Mouse (Mus musculus) midbrain, embryonic 10.5 days (tissue): ENCODE measurements around the gene Peli2. TPM values are rescaled to one million over a fixed set of nuclear protein-coding genes. Genes with fewer than 3 reads are reported as not detected.

Experiments used
- DNase-seq: peaks from one replicate; pipeline ENCODE4 v3.0.0-alpha.2; 2017; ENCODE audit warnings: low spot score
- H3K27ac ChIP-seq: fragments of 300-500 bp; sonication (generic); replicated peaks from 2 replicates; pipeline ENCODE4 v1.5.1; 2016; ENCODE audit warnings: mild to moderate bottlenecking
- H3K27me3 ChIP-seq: fragments of 300-500 bp; sonication (generic); 2 replicates; pipeline ENCODE4 v1.6.1; 2016; ENCODE audit warnings: low read depth, mild to moderate bottlenecking; ENCODE audit not compliant: poor library complexity, severe bottlenecking
- H3K36me3 ChIP-seq: fragments of 300-500 bp; sonication (generic); 2 replicates; pipeline ENCODE4 v1.6.1; 2016; ENCODE audit warnings: mild to moderate bottlenecking, moderate library complexity
- H3K4me1 ChIP-seq: fragments of 300-500 bp; sonication (generic); 2 replicates; pipeline ENCODE4 v1.6.1; 2016
- H3K4me3 ChIP-seq: fragments of 300-500 bp; sonication (generic); 2 replicates; pipeline ENCODE4 v1.5.1; 2016; ENCODE audit warnings: mild to moderate bottlenecking, moderate library complexity
- H3K9me3 ChIP-seq: fragments of 300-500 bp; sonication (generic); replicated peaks from 2 replicates; pipeline ENCODE4 v1.6.1; 2016; ENCODE audit warnings: mild to moderate bottlenecking
- WGBS: fragments of 180-500 bp; shearing (Covaris S2); methylation state at CpG from one replicate; pipeline ENCODE4 v1.1.7; 2016; 5-methylcytosine and 5-hydroxymethylcytosine counted together
- polyA plus RNA-seq: library from polyadenylated mRNA; unstranded; fragments of >200 nt; fragmentation: Nextera tagmentation; extraction: Ambion mirVana; gene quantifications from 2 replicates; pipeline ENCODE4 v1.2.1, GENCODE M21; 2016

Gene Peli2
- polyA plus RNA-seq, 1 experiment from 2014 or later = 11.9 TPM

DNA sequence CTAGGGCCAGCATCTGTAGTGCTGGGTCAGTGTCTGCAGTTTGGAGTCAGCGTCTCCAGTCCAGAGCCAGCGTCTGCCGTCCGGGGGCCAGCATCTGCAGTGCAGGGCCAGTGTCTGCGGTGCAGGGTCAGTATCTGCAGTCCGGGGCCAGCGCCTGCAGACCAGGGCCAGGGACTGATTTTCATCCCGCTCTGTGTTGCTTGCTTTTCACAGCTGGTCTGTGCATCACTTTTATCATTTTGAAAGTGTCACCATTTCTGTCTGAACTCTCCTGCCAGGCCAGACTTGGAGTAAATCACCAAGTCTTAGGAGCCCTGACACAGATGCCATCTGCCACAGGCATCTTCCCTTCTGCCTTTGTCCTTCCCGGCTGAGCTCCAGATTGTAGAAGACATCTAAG is 79.7 kb downstream of the Peli2 start:
- no peaks in the 10 kb centered on the region for H3K27me3 ChIP-seq
- DNase-seq = no peak
- H3K27ac ChIP-seq = peak overlapping the region; percentile 57
- H3K4me3 ChIP-seq = no peak overlapping the region
- H3K9me3 ChIP-seq = no peaks in the 10 kb centered on the region
- 91% methylated on average over 9 of the region's 9 CpGs for WGBS
- H3K4me1 ChIP-seq = peaks cover 89% of the 10 kb centered on the region
- no peaks in the 10 kb centered on the region; the same call in 1 of the 2 replicates for H3K36me3 ChIP-seq

GRCm38 (mm10) chr14:48200788-48201187 is 80.2 kb downstream of the Peli2 start:
- H3K36me3 ChIP-seq = no peaks in the 10 kb centered on the region; the same call in 1 of the 2 replicates
- no peak for DNase-seq
- no peaks in the 10 kb centered on the region for H3K9me3 ChIP-seq
- H3K27ac ChIP-seq = peak overlapping the region; percentile 57; the same call in 1 of the 2 replicates
- peaks cover 90% of the 10 kb centered on the region for H3K4me1 ChIP-seq
- H3K4me3 ChIP-seq = no peak overlapping the region
- H3K27me3 ChIP-seq = no peaks in the 10 kb centered on the region
- WGBS = 87% methylated on average over 3 of the region's 3 CpGs

DNA sequence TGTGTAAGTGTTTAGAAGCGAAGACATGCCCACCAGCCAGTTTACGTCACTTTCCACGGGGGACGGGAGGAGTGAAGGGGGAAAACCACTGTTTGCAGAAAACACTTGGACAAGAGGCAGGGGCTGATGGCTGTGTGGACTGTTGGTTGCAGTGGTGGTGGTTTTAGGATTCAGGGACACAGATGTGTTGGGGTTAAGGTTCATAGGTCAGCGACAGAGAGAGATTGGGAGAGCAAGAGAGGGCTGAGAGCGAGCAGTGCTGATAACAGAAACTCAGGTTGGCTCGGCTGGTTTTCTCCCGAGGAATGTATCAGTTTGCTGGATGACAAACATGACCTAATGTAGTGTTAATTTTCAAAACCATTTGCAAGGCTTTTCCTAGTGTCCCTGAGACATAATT is 80.8 kb downstream of the Peli2 start:
- Histone ChIP-seq H3K27ac (no peak overlapping the region), H3K36me3 (no peaks in the 10 kb centered on the region; the same call in 1 of the 2 replicates), H3K9me3 (no peaks in the 10 kb centered on the region), H3K27me3 (no peaks in the 10 kb centered on the region), H3K4me3 (no peak overlapping the region), H3K4me1 (peaks cover 87% of the 10 kb centered on the region)
- no peak for DNase-seq
- WGBS = 88% methylated on average over 8 of the region's 8 CpGs

DNA sequence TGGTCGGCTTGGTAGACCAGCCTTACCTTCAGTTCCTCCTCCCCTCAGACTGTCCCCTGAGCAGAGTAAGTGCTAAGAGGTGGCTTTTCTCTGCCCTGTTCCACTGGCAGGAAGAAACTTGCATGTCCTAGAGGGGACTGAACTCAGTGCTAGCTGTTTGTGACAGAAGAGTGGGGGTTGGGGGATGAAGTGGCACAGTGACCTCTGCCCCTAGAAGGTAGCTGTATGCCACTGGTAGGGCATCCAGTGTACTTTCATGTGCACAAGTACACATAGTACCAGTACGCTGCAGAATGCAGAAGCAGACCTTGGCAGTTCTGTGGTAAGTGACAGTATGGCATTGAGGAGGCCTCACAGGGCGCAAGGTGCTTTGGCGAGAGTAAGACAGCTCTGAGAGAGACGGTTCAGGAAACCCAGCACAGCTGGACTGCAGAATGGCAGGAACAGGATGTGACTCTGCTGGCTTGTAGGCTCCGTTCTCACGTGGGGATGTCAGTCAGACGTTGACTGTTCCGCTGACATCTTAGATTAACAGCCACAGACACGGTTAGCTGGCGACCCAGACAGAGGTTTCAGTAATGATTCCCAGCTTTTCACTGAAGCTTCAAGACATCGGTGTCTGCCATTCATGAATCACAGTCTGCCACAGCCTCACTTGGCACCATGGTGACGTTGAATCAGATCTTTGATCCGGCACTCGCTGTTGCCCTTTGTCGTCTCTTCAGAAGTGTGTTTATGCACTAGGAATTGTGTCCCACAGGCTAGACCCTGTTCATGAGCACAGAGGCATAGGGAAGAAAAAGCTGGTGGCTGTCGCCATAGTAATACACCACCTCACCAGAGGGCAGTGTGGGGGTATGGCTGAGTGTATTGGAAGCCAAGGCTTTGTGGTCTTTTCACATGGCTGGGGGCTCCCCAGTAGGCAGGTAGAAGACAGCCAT is 81.7 kb downstream of the Peli2 start:
- no peak for DNase-seq
- Histone ChIP-seq H3K4me1 (peaks cover 87% of the 10 kb centered on the region), H3K4me3 (no peak overlapping the region), H3K27ac (peak overlapping the region; percentile 68), H3K36me3 (no peaks in the 10 kb centered on the region; the same call in 1 of the 2 replicates), H3K27me3 (no peaks in the 10 kb centered on the region), H3K9me3 (no peaks in the 10 kb centered on the region)
- 72% methylated on average over 17 of the region's 17 CpGs for WGBS

- Histone ChIP-seq H3K4me1 (peaks cover 65% of the 10 kb centered on the region), H3K9me3 (no peaks in the 10 kb centered on the region), H3K36me3 (no peaks in the 10 kb centered on the region; the same call in 1 of the 2 replicates), H3K27ac (0 out of 2 replicates have a peak overlapping the region, but pooled peaks have one; percentile 49), H3K4me3 (no peak overlapping the region), H3K27me3 (no peaks in the 10 kb centered on the region)
- WGBS = 88% methylated on average over 10 of the region's 10 CpGs
- no peak for DNase-seq
Measured at GRCm38 (mm10) chr14:48205044-48205443, 84.4 kb downstream of the Peli2 start.

DNA sequence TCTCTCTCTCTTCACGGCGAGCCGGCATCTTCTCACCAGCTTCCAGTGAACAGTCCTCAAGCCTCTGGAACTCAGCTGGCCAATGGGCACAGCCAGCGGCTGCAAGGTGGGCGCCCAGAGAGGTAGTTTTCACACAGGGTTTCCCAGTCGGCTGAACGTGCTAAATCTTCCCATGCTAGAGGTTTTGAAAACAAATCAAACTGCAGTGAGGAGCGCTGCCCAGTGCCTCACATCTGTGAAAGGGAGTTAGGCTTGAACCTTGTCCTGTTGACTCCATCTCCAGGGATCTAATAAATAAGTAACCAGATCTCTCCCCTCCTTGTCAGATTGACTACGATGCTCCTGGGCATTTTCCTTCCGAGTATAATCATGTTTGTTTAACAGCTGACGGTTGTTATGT is 85.0 kb downstream of the Peli2 start:
- Histone ChIP-seq H3K27me3 (no peaks in the 10 kb centered on the region), H3K27ac (peak overlapping the region; percentile 34; the same call in 1 of the 2 replicates), H3K36me3 (no peaks in the 10 kb centered on the region; the same call in 1 of the 2 replicates), H3K9me3 (no peaks in the 10 kb centered on the region), H3K4me3 (no peak overlapping the region), H3K4me1 (peaks cover 60% of the 10 kb centered on the region)
- WGBS = 78% methylated on average over 11 of the region's 11 CpGs
- no peak for DNase-seq

DNA sequence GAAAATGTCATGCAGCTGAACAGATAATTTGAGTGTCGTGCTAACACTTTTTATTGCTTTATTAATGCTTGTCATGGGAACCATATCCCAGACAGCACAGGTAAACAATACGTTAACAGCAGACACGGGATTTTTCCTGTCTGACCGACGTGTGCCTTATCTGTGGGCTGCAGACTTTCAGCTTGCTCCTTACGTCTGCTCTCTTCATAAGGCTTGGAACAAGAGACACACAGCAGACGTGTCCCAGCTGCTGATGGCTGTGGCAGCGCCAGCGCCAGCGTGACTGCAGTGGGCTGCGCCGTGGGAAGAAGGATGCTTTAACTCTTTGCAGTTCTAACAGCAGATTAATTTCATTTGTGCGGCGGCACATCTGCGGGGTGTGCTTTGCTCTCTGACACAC is 86.5 kb downstream of the Peli2 start:
- H3K27ac ChIP-seq = 0 out of 2 replicates have a peak overlapping the region, but pooled peaks have one; percentile 38
- no peaks in the 10 kb centered on the region for H3K9me3 ChIP-seq
- WGBS = 77% methylated on average over 15 of the region's 15 CpGs
- H3K4me3 ChIP-seq = no peak overlapping the region
- peaks cover 45% of the 10 kb centered on the region for H3K4me1 ChIP-seq
- H3K36me3 ChIP-seq = no peaks in the 10 kb centered on the region
- DNase-seq = no peak
- no peaks in the 10 kb centered on the region for H3K27me3 ChIP-seq

DNA sequence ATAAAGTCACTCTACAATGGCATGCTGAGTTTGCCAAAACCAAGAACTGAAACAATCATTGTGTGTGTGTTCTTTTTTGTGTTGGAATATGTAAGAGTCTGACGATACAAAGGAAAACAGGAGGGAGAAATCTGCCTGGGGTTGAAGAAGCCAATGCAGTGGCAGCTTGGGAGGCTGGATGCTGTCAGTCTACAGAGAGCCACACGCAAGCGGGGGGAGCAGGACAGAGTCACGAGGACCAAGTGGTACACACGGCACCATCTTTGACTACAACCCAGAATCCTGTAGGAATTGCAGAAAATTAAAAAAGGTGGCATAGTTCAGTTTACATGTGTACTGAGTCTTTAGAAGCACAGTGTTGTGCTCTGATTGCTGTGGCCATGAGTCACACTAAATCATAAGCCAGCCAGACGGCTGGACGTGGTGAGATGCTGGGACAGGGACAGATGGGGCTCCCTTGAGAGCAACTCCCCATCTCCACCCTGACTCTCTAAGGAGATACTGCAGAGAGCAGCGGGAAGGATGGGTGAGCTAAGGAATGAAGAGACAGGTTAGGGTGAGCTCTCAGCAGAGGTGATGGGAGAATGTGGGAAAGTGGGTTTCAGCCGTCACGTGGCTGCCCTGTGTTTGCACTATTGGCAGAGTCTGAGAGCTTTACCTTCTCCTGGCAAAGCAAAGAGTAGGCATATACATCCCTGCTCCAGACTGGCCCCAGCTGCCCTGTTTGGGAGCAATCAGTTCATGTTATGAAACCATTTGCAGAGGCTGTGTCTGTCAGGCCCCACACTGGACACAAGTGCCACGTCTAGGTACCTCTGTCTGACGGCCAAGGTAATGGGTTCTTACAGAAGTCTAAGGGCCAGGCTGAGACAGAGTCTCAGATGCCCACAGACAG is 87.4 kb downstream of the Peli2 start:
- Histone ChIP-seq H3K9me3 (no peaks in the 10 kb centered on the region), H3K36me3 (no peaks in the 10 kb centered on the region), H3K4me1 (peaks cover 36% of the 10 kb centered on the region), H3K27ac (0 out of 2 replicates have a peak overlapping the region, but pooled peaks have one; percentile 4), H3K4me3 (no peak overlapping the region), H3K27me3 (no peaks in the 10 kb centered on the region)
- DNase-seq = no peak
- WGBS = 86% methylated on average over 12 of the region's 12 CpGs

DNA sequence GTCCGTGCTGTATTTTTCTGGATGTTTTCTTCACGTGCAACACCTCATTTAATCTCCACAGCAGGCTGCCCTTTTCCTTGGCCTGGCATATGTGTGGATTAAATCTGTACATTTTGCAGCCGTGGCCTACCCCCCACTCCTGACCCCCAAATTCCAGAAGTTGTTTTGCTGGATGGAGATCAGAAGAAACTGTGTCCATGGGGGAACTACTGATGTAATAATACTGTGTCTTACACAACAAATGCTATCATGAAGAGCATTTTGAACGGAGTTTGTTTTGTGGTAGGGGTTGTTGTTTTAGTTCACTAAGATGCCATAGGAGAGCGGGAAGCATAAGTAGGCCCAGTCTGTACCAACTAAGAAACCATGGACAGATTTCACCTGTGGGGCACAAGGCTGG is 88.8 kb downstream of the Peli2 start:
- WGBS = 91% methylated on average over 5 of the region's 5 CpGs
- Histone ChIP-seq H3K4me1 (peaks cover 28% of the 10 kb centered on the region), H3K4me3 (no peak overlapping the region), H3K36me3 (no peaks in the 10 kb centered on the region), H3K27ac (no peak overlapping the region), H3K27me3 (no peaks in the 10 kb centered on the region), H3K9me3 (no peaks in the 10 kb centered on the region)
- no peak for DNase-seq

GRCm38 (mm10) chr14:48210089-48210488 is 89.5 kb downstream of the Peli2 start:
- no peak overlapping the region for H3K4me3 ChIP-seq
- H3K36me3 ChIP-seq = no peaks in the 10 kb centered on the region
- H3K27ac ChIP-seq = no peak overlapping the region
- no peaks in the 10 kb centered on the region for H3K9me3 ChIP-seq
- no peaks in the 10 kb centered on the region for H3K27me3 ChIP-seq
- DNase-seq = no peak
- 94% methylated on average over 9 of the region's 9 CpGs for WGBS
- peaks cover 23% of the 10 kb centered on the region for H3K4me1 ChIP-seq

DNA sequence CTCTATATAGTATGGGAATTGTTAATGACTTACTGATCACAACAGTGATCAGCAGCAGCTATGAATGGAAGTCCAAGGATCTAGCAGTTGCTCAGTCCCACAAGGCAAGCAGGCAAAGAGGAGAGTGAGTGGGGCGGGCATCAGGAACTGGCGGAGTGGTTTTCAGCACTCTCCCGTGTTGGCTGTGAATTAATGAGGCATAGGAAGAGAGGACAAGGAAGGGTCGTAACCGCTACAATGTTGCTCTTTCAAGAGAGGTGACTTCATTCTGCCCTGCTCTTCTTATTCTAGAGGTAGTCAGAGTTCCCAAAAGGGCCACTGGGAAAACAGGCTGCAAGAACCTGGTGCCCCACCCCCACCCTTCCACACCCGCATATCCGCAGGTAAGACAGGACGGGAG is 90.9 kb downstream of the Peli2 start:
- H3K9me3 ChIP-seq = no peaks in the 10 kb centered on the region
- H3K4me1 ChIP-seq = peaks cover 12% of the 10 kb centered on the region
- WGBS = 82% methylated on average over 8 of the region's 8 CpGs
- no peaks in the 10 kb centered on the region for H3K36me3 ChIP-seq
- no peaks in the 10 kb centered on the region for H3K27me3 ChIP-seq
- H3K4me3 ChIP-seq = no peak overlapping the region
- no peak overlapping the region for H3K27ac ChIP-seq
- no peak for DNase-seq

DNA sequence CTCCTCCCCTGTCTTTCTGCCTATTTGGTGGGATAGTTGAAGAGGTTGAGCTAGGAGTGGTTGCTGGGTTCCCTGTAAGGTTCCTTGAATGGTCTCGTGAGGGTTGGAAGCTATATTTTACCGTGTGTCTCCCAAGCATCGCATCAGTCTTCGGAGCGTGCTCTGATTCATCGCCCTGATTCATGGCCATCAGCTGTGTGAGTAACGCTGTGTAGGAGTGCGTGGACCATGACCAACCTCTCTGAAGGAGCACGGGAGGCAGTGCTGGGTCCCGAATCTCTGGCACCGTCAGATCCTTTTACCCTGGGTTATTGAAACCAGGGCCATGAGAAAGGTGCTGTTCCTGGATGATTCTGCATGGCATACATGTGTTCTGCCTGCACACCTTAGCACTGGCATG is 92.2 kb downstream of the Peli2 start:
- H3K4me3 ChIP-seq = no peak overlapping the region
- no peaks in the 10 kb centered on the region for H3K36me3 ChIP-seq
- H3K9me3 ChIP-seq = no peaks in the 10 kb centered on the region
- peaks cover under 1% of the 10 kb centered on the region; the same call in 1 of the 2 replicates for H3K4me1 ChIP-seq
- no peak overlapping the region for H3K27ac ChIP-seq
- 97% methylated on average over 11 of the region's 11 CpGs for WGBS
- H3K27me3 ChIP-seq = no peaks in the 10 kb centered on the region
- no peak for DNase-seq
